Mouse (Mus musculus) frontal cortex, postnatal 14 days (tissue): ENCODE measurements around the gene Gm12216.
"Not testable (repeated sequence)": the region's sequence is repeated elsewhere in the genome, so short reads cannot be mapped to it uniquely, and the experiment has no call there.

ENCODE experiments used
- DNase-seq, 2 experiments: peaks; one replicate each; pipeline ENCODE4 v3.0.0; 2022; ENCODE audit warnings: low spot score in 2 of 2

The Gm12216 gene

GRCm38 (mm10) chr11:53873909-53874704, 15.1 kb upstream of the Gm12216 start:
- DNase-seq, result not testable (repeated sequence)

- DNase-seq, result no peak
These were observed 12.9 kb upstream of the Gm12216 start for GRCm38 (mm10) chr11:53871786-53872507.

- DNase-seq, result no peak
These were observed 10.1 kb upstream of the Gm12216 start for GRCm38 (mm10) chr11:53869172-53869571.

- DNase-seq, result not testable (repeated sequence)
These were observed 9.3 kb upstream of the Gm12216 start for GRCm38 (mm10) chr11:53868323-53868722.

- DNase-seq, result not testable (repeated sequence)
These were observed 5.8 kb upstream of the Gm12216 start for GRCm38 (mm10) chr11:53864724-53865310.

- DNase-seq, result not testable (repeated sequence)
These were observed 1.9 kb upstream of the Gm12216 start for GRCm38 (mm10) chr11:53860944-53861343.

- no peak for DNase-seq
These were observed 847 bp downstream of the Gm12216 start for GRCm38 (mm10) chr11:53858058-53858760.

GRCm38 (mm10) chr11:53853665-53854064, 5.4 kb downstream of the Gm12216 start:
- no peak for DNase-seq

- DNase-seq, result no peak
These were observed 7.3 kb downstream of the Gm12216 start for GRCm38 (mm10) chr11:53851795-53852194.

- DNase-seq, result peak; percentile 47 to 57
These were observed 9.3 kb downstream of the Gm12216 start for GRCm38 (mm10) chr11:53849588-53850320.

GRCm38 (mm10) chr11:53845680-53846079, 13.4 kb downstream of the Gm12216 start:
- no peak for DNase-seq

- no peak for DNase-seq
These were observed 15.9 kb downstream of the Gm12216 start for GRCm38 (mm10) chr11:53843106-53843505.

GRCm38 (mm10) chr11:53842161-53842581, 16.9 kb downstream of the Gm12216 start:
- DNase-seq, result peak; percentile 27

GRCm38 (mm10) chr11:53841514-53841913, 17.5 kb downstream of the Gm12216 start:
- DNase-seq, result no peak

GRCm38 (mm10) chr11:53839663-53840642, 19.1 kb downstream of the Gm12216 start:
- no peak for DNase-seq

GRCm38 (mm10) chr11:53839147-53839546, 19.9 kb downstream of the Gm12216 start:
- no peak for DNase-seq

- no peak for DNase-seq
These were observed 21.3 kb downstream of the Gm12216 start for GRCm38 (mm10) chr11:53837731-53838130.

GRCm38 (mm10) chr11:53835379-53836010, 23.6 kb downstream of the Gm12216 start:
- no peak for DNase-seq

- no peak for DNase-seq
These were observed 33.6 kb downstream of the Gm12216 start for GRCm38 (mm10) chr11:53825409-53825808.
